Mouse (Mus musculus) E14TG2a.4 (cell line): ENCODE measurements around the gene Nprl2.

Source experiments
- CTCF ChIP-seq: conservative IDR thresholded peaks from 2 replicates; pipeline ENCODE4 v1.5.1; 2014; ENCODE audit warnings: low read length
- NANOG ChIP-seq: IDR thresholded peaks from 2 replicates; pipeline ENCODE4 v1.6.1; 2014; ENCODE audit warnings: borderline replicate concordance, low read length, mixed read lengths
- POU5F1 ChIP-seq: IDR thresholded peaks from 2 replicates; pipeline ENCODE4 v1.6.1; 2014; ENCODE audit warnings: low read length, borderline replicate concordance

- TF ChIP-seq CTCF, result no peak
- no peak for TF ChIP-seq POU5F1
- TF ChIP-seq NANOG, result no peak
These were observed 14.3 kb downstream of the Nprl2 start for GRCm38 (mm10) chr9:107556346-107556745.
